ENCODE assay signal across 19 mouse cellular contexts in the genomic region with DNA sequence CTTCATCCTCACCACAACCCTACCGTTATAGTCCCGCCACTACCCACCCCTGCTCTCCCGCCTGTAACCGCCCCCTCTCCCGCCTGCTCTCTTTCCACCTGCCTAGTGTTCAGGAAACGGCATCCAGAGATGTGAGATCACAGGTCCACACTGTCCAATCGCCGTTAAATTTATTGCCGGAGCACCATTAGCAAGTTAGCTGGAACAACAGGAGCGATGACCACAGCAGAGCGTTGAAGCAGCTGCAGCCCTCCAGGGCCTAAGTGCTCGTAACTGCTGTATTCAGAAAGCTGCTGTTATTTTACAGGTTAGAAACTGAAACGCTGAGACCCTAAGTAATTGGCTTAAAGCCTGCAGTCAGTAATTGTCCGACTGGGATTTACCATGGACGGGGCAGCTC.
DNase-seq lines count a peak whose midpoint lies in the region; ATAC-seq and TF ChIP-seq lines count a peak whose summit lies in the region.
"Had no signal": no experiment of that assay in that cellular context is flagged by ENCODE, and none has a peak within 500 bp of the region (broad histone marks: within the 10 kb centered on the region; RNA-seq: fewer than 3 reads in every experiment).

No protein-coding gene starts in this region.

- WGBS in embryonic facial prominence, embryonic 12.5 days: 75% methylated on average over 15 of the region's 15 CpGs
- WGBS in embryonic facial prominence, embryonic 10.5 days: 84% methylated on average over 14 of the region's 15 CpGs
- 54% methylated on average over 15 of the region's 15 CpGs for WGBS in kidney, embryonic 15.5 days
- 48% methylated on average over 14 of the region's 15 CpGs for WGBS in neural tube, embryonic 13.5 days
- WGBS in stomach, postnatal 0 days: 73% methylated on average over 15 of the region's 15 CpGs

- H3K27me3 ChIP-seq in embryonic facial prominence, embryonic 12.5 days: no peaks in the 10 kb centered on the region
- H3K27me3 ChIP-seq in embryonic facial prominence, embryonic 10.5 days (replicated peaks; ENCODE audit: low read depth, poor library complexity, severe bottlenecking): no peaks in the 10 kb centered on the region
- H3K27me3 ChIP-seq in kidney, embryonic 15.5 days: no peaks in the 10 kb centered on the region
- H3K27me3 ChIP-seq in neural tube, embryonic 13.5 days: no peaks in the 10 kb centered on the region
- H3K27me3 ChIP-seq in stomach, postnatal 0 days (ENCODE audit: control insufficient read depth, insufficient read depth, low read length): no peaks in the 10 kb centered on the region
- H3K27me3 ChIP-seq: embryonic facial prominence, embryonic 13.5 days; forebrain, embryonic 15.5 days; heart, embryonic 15.5 days; liver, embryonic 12.5 days had no signal

- no peak overlapping the region for H3K9ac ChIP-seq in embryonic facial prominence, embryonic 12.5 days
- no peak overlapping the region for H3K9ac ChIP-seq in kidney, embryonic 15.5 days
- H3K9ac ChIP-seq in neural tube, embryonic 13.5 days: no peak overlapping the region
- no peak overlapping the region for H3K9ac ChIP-seq in stomach, postnatal 0 days (ENCODE audit: low read length)
- H3K9ac ChIP-seq: embryonic facial prominence, embryonic 13.5 days; forebrain, embryonic 15.5 days; heart, embryonic 15.5 days; liver, embryonic 12.5 days had no signal

- H3K4me3 ChIP-seq in embryonic facial prominence, embryonic 12.5 days: no peak overlapping the region
- H3K4me3 ChIP-seq in embryonic facial prominence, embryonic 10.5 days: no peak overlapping the region
- H3K4me3 ChIP-seq in kidney, embryonic 15.5 days (replicated peaks): no peak overlapping the region
- no peak overlapping the region for H3K4me3 ChIP-seq in neural tube, embryonic 13.5 days
- no peak overlapping the region for H3K4me3 ChIP-seq in stomach, postnatal 0 days (ENCODE audit: low read depth, low read length)
- H3K4me3 ChIP-seq: embryonic facial prominence, embryonic 13.5 days; forebrain, embryonic 15.5 days; heart, embryonic 15.5 days; liver, embryonic 12.5 days had no signal

- H3K27ac ChIP-seq in embryonic facial prominence, embryonic 12.5 days: no peak overlapping the region
- no peak overlapping the region for H3K27ac ChIP-seq in embryonic facial prominence, embryonic 10.5 days (replicated peaks)
- H3K27ac ChIP-seq in kidney, embryonic 15.5 days: no peak overlapping the region
- no peak overlapping the region for H3K27ac ChIP-seq in neural tube, embryonic 13.5 days (replicated peaks)
- no peak overlapping the region for H3K27ac ChIP-seq in stomach, postnatal 0 days (replicated peaks)
- H3K27ac ChIP-seq: embryonic facial prominence, embryonic 13.5 days; forebrain, embryonic 15.5 days; heart, embryonic 15.5 days; liver, embryonic 12.5 days had no signal

- ATAC-seq in embryonic facial prominence, embryonic 12.5 days (ENCODE audit: insufficient number of reproducible peaks, insufficient read depth, low FRiP score, low TSS enrichment): 0 out of 2 replicates have a peak, but pooled peaks have one; percentile 31
- ATAC-seq in kidney, embryonic 15.5 days (replicated peaks; ENCODE audit: low FRiP score): 0 out of 2 replicates have a peak, but pooled peaks have one; percentile 20
- peak; percentile 42; the same call in 1 of the 2 replicates for ATAC-seq in neural tube, embryonic 13.5 days (ENCODE audit: low read depth)
- peak; percentile 13; the same call in 1 of the 2 replicates for ATAC-seq in stomach, postnatal 0 days (ENCODE audit: low FRiP score, low TSS enrichment)
- ATAC-seq: forebrain, embryonic 15.5 days; liver, embryonic 12.5 days had no signal

- TF ChIP-seq EP300 in stomach, postnatal 0 days (optimal IDR thresholded peaks at IDR 0.05): no peak

- H3K4me1 ChIP-seq in embryonic facial prominence, embryonic 12.5 days: peaks cover 4% of the 10 kb centered on the region; the same call in 1 of the 2 replicates
- H3K4me1 ChIP-seq in embryonic facial prominence, embryonic 10.5 days: peaks cover 10% of the 10 kb centered on the region
- H3K4me1 ChIP-seq in kidney, embryonic 15.5 days: no peaks in the 10 kb centered on the region
- H3K4me1 ChIP-seq in neural tube, embryonic 13.5 days (replicated peaks): peaks cover 16% of the 10 kb centered on the region; the same call in 1 of the 2 replicates
- no peaks in the 10 kb centered on the region for H3K4me1 ChIP-seq in stomach, postnatal 0 days (replicated peaks; ENCODE audit: control insufficient read depth, insufficient read depth)
- H3K4me1 ChIP-seq: embryonic facial prominence, embryonic 13.5 days; heart, embryonic 15.5 days; liver, embryonic 12.5 days had no signal

- H3K4me2 ChIP-seq in embryonic facial prominence, embryonic 12.5 days (replicated peaks): no peak overlapping the region
- no peak overlapping the region for H3K4me2 ChIP-seq in kidney, embryonic 15.5 days
- H3K4me2 ChIP-seq in neural tube, embryonic 13.5 days: no peak overlapping the region
- no peak overlapping the region for H3K4me2 ChIP-seq in stomach, postnatal 0 days (replicated peaks; ENCODE audit: low read depth)
- H3K4me2 ChIP-seq: embryonic facial prominence, embryonic 13.5 days; forebrain, embryonic 15.5 days; heart, embryonic 15.5 days; liver, embryonic 12.5 days had no signal

- DNase-seq in embryonic facial prominence, embryonic 10.5 days (ENCODE audit: low spot score): no peak
- DNase-seq in kidney, postnatal 10 days: no peak
- no peak for DNase-seq in neural tube, embryonic 10.5 days (ENCODE audit: extremely low spot score, low spot score)
- no peak for DNase-seq in stomach, postnatal 0 days (ENCODE audit: low spot score)
- DNase-seq in layer of hippocampus, adult 8-10 months (ENCODE audit: low spot score in 2 of 2): no peak
- DNase-seq: adrenal gland, postnatal 14 days; gastrocnemius, postnatal 36 days; kidney, adult 18-20 months; kidney, postnatal 36 days; lung, adult 2 months; right cerebral cortex, adult 18-20 months had no signal

- no peak for TF ChIP-seq CTCF in stomach, postnatal 0 days (IDR thresholded peaks at IDR 0.05; ENCODE audit: low read depth)

- H3K9me3 ChIP-seq in embryonic facial prominence, embryonic 12.5 days: 0 out of 2 replicates have a peak, but pooled peaks cover 4% of the 10 kb centered on the region
- no peaks in the 10 kb centered on the region for H3K9me3 ChIP-seq in embryonic facial prominence, embryonic 10.5 days
- H3K9me3 ChIP-seq in kidney, embryonic 15.5 days (replicated peaks): no peaks in the 10 kb centered on the region
- no peaks in the 10 kb centered on the region for H3K9me3 ChIP-seq in neural tube, embryonic 13.5 days
- no peaks in the 10 kb centered on the region for H3K9me3 ChIP-seq in stomach, postnatal 0 days (ENCODE audit: control insufficient read depth, low read length)
- H3K9me3 ChIP-seq: embryonic facial prominence, embryonic 13.5 days; forebrain, embryonic 15.5 days; heart, embryonic 15.5 days; liver, embryonic 12.5 days had no signal

- H3K36me3 ChIP-seq in embryonic facial prominence, embryonic 12.5 days: no peaks in the 10 kb centered on the region
- no peaks in the 10 kb centered on the region for H3K36me3 ChIP-seq in embryonic facial prominence, embryonic 10.5 days (replicated peaks)
- no peaks in the 10 kb centered on the region for H3K36me3 ChIP-seq in kidney, embryonic 15.5 days
- H3K36me3 ChIP-seq in neural tube, embryonic 13.5 days: no peaks in the 10 kb centered on the region
- no peaks in the 10 kb centered on the region for H3K36me3 ChIP-seq in stomach, postnatal 0 days (ENCODE audit: control insufficient read depth, insufficient read depth, low read length)
- H3K36me3 ChIP-seq: embryonic facial prominence, embryonic 13.5 days; forebrain, embryonic 15.5 days; G1E; heart, embryonic 15.5 days; liver, embryonic 12.5 days had no signal
